Mouse (Mus musculus): ENCODE measurements around the gene Atad1.

GRCm38 (mm10) chr19:32755104-32755791 is 15.7 kb upstream of the Atad1 start:
- TF ChIP-seq CTCF (IDR thresholded peaks at IDR 0.05) (no peak), EP300 (IDR thresholded peaks at IDR 0.05) (no peak)

Data from lung, postnatal 0 days (tissue).